Mouse (Mus musculus) hematopoietic stem cell, adult 5-6 weeks (primary cell): ENCODE measurements at regions not wholly inside any gene's neighbourhood (a gene's known extent, or its start where the extent isn't known, plus 50 kb on each side); places are given as distances from the start of the nearest gene placed in this dataset.

Source experiments
- ATAC-seq, 2 experiments: fragments of 125-278 bp in 1 of 2; replicated peaks in 1 of 2; 2 replicates each; pipeline ENCODE4 v1.8.0; 2016 to 2017; ENCODE audit warnings: inconsistent platforms in 2 of 2, mild to moderate bottlenecking in 2 of 2, moderate number of reproducible peaks in 2 of 2, low read depth in 1 of 2, moderate TSS enrichment in 1 of 2; ENCODE audit not compliant: low FRiP score in 2 of 2, poor library complexity in 2 of 2, severe bottlenecking in 2 of 2, insufficient read depth in 1 of 2, low TSS enrichment in 1 of 2

DNA sequence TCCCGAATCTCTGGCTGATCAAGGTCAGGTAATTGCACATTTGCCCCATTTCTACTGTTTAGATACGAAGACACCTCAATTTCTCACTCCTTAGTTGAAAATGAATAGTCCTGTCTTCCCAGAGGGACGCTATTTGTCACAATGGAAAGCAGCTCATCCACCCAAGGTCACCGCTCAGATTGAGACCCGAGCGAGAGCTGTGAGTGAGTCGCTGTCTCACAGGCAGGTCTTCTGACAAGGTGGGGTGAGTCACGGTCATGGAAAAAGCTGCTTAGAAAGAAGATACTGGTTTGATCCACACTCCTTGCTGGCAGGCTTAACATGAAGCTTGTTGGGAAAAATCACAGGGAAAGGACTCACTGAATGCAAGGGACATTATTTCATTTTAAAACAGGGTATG lies 171.9 kb upstream of the Tgfbr2 start:
- no peak for ATAC-seq

DNA sequence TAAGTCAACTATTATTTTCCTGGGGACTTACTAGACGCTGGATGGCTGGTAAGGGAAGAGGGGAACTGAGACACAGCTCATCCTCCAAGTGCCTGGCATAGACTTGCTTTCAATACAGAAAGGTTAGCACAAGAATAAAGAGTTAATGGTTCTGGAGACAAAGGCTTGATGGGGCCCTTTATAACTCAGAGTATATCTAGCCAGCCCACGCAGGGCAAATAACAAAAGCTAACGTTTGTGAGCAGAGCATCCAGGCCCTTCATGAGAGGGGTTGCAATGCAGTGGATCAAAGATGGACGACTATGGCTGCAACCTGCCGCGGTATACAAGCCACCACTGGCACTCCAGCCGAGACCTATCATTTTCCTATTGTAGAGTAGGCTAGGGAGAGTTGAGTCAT lies 171.3 kb upstream of the Tgfbr2 start:
- no peak for ATAC-seq

DNA sequence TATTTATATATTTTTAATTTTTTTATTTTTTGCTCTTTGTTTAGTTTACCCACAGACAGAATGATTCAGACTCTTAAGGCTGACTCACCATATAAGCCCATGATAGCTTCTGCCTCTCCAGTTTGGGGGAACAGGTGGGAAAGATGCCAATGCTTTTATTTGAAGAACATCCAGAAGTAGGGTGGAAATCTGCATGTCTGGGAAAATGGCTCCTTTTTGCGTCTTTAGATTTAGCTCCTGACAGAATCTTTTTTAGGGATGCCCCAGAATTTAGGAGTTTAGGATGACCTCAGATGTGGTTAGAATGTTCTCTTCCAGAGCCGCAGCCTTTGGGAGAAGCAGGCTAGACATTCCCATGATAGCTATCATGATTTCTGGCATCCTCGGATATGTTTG lies 167.9 kb upstream of the Tgfbr2 start:
- no peak for ATAC-seq

DNA sequence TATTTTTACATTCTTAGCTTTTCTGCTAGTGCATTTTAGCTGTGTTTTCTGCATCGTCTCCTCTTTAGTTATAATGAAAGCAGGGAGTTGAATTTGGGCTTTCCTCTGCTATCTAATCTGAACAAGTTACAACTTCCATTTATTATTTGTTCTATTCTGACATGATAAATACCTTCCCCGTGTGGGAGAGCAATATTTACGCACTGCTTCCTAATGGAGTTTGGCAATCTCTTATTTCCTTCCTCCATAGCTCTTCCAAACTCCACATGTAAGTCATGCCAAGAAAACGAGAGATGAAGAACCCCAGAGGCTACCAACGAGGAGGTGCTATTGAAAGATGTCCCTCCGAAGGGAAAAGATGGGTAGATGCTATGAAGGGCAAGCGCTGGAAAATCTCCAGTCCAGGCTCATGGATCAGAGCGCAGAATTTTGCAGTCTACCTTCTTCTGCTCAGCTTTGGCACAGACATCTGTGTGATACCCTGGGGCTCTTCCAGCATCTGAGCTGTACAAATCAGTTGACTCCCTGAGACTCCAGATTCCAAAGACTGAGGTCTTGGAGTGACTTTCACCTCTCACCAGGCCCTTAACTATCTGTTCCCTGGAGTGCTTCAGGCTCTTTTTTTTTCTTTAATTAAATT lies 167.4 kb upstream of the Tgfbr2 start:
- ATAC-seq, result no peak

DNA sequence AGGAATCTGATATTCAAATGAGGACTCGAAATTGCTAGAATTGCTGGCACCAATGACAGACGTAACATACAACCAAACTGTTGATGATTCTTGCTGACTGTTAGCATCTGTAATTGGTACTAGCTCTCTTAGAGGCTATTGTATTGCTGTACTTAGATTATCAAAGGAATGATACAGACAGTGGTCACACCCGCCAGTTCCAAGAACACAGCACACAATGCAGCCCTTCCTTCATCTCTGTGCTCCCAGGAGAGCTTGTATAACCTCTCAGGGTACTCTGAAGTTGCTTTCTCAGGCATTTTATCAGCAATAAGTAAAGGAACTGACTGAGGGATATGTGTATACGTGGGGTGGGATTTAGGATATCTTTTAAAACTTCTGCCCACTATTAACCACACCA lies 166.8 kb upstream of the Tgfbr2 start:
- ATAC-seq, result no peak

DNA sequence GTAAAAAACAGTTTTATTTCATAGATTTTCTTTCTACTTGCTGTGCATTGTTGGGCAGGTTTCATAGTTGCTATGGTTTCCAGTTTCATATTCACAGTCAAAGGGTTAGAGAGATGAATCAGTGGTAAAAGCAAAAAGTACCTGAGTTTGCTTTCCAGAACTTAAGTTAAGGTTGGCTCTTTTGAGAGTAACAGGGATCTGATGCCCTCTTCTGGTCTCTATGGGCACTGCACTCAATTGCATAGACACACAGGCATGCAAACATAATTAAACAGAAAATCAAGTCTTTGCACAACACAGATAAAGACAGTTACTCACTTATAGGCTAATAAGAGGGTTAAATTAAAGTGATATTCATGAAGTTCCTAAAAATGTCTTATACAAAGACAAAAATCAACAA lies 165.8 kb upstream of the Tgfbr2 start:
- no peak for ATAC-seq

DNA sequence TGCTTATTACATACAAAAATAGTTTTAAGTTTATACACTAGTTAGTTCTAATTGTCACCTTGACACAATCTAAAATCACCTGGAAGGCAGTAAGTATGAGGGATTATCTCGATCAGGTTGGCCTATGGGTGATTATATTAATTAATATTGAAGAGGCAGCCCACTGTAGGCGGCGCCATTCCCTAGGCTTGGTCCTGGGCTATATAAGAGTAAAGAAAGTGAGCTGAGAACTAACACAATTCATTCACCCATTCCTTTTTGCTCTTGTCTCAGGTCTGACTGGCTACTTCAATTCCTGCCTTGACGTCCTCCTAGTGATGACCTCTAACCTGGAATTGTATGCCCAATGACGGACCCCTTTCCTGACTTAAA lies 163.6 kb upstream of the Tgfbr2 start:
- 0 out of 4 replicates have a peak, but pooled peaks of 1 of the 2 experiments have one; percentile 6 for ATAC-seq

DNA sequence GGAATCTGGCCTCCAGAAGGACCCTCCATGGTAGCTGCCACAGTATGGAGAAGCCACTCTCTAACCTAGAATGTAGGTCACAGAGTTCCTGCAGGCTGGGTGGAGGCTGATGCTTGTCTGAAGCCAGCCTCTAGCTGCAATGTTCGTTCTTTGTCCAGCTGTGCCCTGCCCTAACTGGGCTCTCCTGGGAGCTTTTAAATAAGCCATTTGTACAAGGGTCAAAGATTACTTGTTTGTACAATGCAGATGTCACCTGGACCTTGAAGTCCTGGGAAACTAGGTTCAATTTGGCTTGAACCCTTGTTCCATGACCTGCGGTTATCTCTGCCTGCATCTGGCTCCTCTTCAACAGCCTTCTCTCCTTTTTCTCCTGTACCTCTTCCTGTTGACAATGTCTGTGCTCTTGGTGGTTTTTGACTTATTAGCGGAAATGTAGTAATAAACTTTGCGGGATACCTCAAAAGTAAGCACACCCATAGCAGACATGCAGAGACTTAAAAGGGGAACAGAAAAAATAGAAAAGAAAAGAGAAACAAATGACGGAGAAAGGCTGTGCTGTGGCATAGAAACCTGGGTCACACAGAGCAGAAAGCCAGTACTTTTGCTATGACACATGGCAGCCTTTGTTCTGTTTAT lies 163.1 kb upstream of the Tgfbr2 start:
- peak; percentile 94 for ATAC-seq

DNA sequence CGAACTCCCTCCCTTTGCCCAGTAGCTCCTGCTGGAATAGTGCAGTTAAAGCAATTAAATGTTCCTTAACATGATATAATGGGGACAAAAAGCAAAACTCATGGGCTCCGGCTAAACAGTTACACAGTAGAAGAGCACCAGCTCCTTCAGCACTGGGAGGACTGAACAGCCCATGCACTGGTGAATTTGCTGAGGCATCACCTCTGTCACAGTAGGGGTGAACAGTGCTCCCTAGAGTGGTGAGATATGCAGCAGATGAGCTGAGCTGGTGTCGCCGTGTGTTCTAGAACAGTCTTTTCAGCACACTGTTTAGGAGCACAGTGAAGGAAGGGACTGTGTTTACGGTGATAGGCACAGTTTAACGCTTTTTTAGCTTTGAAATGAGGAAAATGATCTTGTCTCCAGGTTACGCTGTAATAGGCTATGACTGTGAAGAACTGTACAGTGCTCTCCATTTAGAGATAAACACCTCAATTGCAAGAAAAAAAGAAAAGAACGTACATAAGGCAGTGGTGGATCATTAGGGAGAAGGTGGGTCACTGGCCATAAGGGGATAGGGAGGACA lies 162.4 kb upstream of the Tgfbr2 start:
- no peak for ATAC-seq

DNA sequence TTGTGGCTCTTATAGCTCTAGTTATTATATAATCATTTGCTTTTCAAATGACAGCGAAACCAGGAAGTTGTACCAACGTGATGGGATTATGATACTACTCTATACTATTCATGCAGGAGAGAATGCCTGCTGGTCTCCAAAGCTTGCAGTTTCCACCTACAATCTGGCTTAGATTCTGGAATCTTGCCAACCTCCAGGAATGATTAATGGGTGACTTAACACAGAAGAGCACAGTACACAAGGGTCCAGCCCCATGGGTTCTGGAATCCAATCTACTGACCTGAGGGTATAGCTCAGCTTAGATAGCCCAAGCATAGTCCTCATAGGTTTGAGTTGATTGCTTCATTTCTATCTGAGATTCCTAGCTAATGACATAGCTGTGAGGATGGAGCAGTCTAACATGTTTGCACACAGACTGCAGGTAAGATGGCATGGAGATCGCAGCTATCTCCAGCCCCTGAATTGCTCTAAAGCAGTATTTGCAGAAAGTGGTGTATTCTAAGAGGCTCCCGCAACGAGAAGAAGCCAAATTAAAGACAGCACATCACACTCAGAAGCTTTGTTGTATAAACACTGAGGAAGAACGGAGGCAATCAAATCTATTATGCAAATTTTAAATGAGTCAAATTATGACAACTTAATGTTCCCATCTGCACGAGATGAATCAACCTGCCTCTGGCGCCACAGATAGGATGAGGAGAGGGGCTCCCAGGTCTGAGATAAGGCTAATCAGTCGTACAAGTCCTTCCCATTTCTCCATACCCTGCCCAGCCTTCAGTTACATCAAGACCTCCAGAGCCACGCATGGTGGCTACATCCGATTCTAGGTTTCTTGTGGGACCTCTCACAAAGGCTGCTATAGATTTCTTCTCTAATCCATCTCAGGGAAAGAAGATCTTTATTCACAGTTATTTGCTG lies 160.7 kb upstream of the Tgfbr2 start:
- no peak for ATAC-seq

DNA sequence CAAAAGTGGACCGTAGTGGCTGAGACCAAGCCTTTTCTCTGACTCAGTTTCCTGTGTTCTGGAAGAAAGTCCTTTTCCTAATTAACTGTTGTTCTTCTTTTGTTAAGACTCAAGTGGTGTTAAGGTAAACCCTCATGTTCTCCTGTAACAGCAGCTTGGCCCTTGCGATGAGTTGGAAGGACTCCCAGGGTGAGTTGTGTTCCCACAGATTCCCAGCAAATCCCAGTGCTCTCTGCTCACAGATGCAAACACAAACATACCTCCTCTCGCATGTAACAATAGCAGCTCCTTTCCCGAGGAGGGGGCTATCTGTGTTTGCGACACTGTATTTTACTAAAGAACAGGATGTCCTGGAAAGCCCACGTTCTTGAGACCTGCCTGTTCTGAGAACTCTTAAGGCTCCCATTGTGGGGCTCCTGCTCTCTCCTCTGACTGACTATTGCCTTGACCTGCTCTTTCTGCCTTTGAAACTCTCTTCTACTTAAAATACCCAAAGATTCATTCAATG lies 158.8 kb upstream of the Tgfbr2 start:
- no peak for ATAC-seq

DNA sequence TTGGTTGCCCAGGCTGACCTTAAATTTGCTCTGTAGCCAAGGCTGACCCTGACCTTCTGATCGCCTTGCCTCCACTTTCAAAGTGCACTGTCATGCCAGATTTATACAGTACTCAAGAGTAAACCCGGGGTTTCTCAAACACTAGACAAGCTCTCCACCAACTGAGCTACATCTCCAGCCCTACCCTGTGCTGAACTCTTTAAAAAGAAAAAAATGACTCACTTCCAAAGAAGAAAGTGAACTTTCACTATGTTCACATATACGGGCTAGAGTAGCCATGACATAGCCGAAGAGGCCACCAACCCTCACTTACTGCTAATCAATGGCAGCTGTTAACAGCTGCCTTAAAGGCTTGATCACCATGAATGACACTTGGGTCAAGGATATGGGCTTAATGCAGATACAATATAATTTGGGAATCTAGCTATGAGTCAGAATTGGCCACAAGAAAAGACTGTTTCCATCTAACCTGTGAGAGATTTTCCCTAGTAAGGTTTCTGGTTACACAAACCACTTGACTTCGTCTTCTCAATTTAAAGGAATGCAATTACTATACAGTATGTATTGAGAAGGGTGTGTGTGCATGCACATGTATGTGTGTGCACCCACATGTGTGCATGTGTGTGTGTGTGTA lies 157.4 kb upstream of the Tgfbr2 start:
- no peak for ATAC-seq

DNA sequence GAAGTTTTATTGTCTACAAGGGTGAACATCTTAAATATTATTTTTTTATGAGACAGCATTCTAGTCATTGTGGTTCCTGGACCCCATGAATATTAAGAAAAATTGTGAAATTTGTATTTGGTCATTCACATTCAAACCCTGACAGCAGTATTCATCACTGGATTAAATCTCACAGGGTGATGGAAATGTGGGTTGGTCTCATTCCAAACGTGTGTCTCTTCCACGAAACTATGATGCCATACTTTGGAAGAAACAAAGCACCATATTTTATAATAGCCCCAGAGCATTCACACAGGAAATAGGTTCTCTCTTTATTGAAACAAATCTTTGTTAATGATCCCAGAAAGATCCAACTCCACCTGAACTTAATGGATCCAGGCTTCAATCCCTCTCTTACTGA lies 156.2 kb upstream of the Tgfbr2 start:
- ATAC-seq, result no peak

DNA sequence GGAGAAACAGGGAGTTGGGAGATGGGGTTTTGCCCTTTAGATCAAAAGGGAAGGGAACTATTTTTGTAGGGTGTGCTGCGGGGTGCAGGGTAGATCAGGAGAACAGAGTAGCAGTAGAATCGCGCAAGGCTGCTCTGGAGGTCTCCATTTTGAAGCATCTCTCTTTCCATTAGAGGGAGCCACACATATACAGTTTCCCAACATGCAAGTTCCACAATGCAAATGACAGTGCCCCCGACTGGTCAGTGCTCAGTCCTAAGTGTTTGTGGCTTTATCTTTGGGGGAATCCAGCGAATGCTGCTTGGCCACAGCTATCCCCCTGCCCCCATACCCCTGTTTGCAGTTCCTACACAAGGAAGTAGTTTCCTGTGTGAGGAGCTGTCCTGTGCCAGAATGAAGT lies 155.6 kb upstream of the Tgfbr2 start:
- ATAC-seq, result peak; percentile 48 to 53; a peak in 2 of 4 replicates

DNA sequence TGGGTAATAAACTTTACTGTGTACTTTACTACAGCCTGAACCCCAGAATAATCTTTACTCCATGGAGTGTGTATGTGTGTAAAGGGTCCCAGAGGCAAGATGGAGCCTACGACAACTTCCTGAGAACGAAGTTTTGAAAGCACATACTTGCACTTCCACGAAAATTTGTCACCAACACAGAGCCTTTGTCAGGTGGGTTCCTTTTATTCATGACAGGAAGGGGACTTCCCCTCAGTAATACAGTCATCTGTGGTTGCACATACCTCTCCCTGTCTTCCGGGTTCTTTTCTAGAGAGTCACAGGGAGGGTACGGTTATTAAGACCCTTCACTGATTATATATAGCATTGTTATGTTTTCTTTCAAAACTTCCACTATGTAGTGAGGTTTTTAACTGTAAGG lies 154.0 kb upstream of the Tgfbr2 start:
- ATAC-seq, result peak; percentile 54 to 59; a peak in 3 of 4 replicates

DNA sequence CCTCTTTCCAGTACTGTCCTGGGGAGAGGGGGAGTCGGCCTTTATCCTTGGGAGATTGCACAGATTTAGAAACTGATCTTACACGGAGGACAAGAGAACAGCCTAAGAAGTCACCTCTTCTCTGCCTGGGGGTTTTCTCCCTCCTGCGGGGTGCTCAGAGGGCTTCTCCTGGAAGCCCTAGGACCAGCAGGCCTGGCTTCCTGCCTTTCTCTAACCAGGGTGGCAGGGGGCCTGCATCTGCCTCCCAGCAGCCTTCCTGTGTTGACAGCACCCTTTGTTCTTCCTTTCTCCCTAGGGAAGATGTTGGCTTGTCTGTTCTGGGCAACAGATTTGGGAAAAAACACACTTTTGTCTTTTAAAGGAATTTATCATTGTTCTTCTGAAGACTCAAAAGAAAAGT lies 153.0 kb upstream of the Tgfbr2 start:
- ATAC-seq, result no peak

DNA sequence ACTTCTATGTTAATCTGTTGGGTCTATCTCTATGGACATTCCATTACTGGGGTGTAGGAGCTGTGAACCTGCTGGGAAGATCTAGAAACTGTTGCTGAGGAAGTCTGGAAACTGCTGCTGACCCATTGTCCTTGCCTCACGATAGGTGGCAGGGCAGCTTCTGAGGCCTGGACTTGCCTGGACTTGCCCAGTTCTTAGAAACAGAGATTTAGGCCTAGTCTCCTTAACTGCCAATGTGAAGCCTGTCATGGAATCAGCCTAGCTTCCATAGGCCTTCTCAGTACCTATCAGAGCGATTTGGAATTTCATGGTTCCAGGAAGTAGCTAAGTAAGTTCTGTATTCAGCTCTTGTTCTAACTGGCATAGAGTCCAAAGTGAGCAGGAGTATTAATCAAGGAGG lies 151.9 kb upstream of the Tgfbr2 start:
- ATAC-seq, result no peak
